Mouse (Mus musculus): Measurements from ENCODE around the gene Drosha. TPM values are rescaled to one million over a fixed set of nuclear protein-coding genes. Genes with fewer than 3 reads are reported as not detected.
A peak's percentile ranks its signal among the peaks of the same experiment; 100 is the strongest.

The Drosha gene
- polyA plus RNA-seq, 1 experiment: 14.6 TPM

GRCm38 (mm10) chr15:12825408-12825807 lies 793 bp downstream of the Drosha start:
- Histone ChIP-seq H3K27ac (ENCODE audit: insufficient read depth, low read depth, low read length) (no peak overlapping the region), H3K4me1 (ENCODE audit: control insufficient read depth, insufficient read depth, low read length) (peaks cover 20% of the 10 kb centered on the region), H3K4me3 (ENCODE audit: insufficient read depth, low read length) (peak overlapping the region; percentile 76)
- TF ChIP-seq CTCF (IDR thresholded peaks at IDR 0.05; ENCODE audit: low read depth, low read length) (no peak), POLR2A (IDR thresholded peaks at IDR 0.05; ENCODE audit: borderline replicate concordance, low read depth, low read length) (no peak)

- H3K4me1 ChIP-seq (ENCODE audit: control insufficient read depth, insufficient read depth, low read length): peaks cover 11% of the 10 kb centered on the region
- no peak overlapping the region for H3K27ac ChIP-seq (ENCODE audit: insufficient read depth, low read depth, low read length)
- no peak overlapping the region for H3K4me3 ChIP-seq (ENCODE audit: insufficient read depth, low read length)
- TF ChIP-seq POLR2A (IDR thresholded peaks at IDR 0.05; ENCODE audit: borderline replicate concordance, low read depth, low read length) (no peak), CTCF (IDR thresholded peaks at IDR 0.05; ENCODE audit: low read depth, low read length) (no peak)
Observed at GRCm38 (mm10) chr15:12829878-12830277, 5.3 kb downstream of the Drosha start.

- Histone ChIP-seq H3K4me1 (ENCODE audit: control insufficient read depth, insufficient read depth, low read length) (0 out of 2 replicates have a peak, but pooled peaks cover 3% of the 10 kb centered on the region), H3K4me3 (ENCODE audit: insufficient read depth, low read length) (no peak overlapping the region), H3K27ac (ENCODE audit: insufficient read depth, low read depth, low read length) (no peak overlapping the region)
- TF ChIP-seq POLR2A (IDR thresholded peaks at IDR 0.05; ENCODE audit: borderline replicate concordance, low read depth, low read length): no peak
- TF ChIP-seq CTCF (IDR thresholded peaks at IDR 0.05; ENCODE audit: low read depth, low read length): no peak
Observed at GRCm38 (mm10) chr15:12832599-12832998, 8.0 kb downstream of the Drosha start.

GRCm38 (mm10) chr15:12833385-12833784 lies 8.8 kb downstream of the Drosha start:
- H3K4me3 ChIP-seq (ENCODE audit: insufficient read depth, low read length): no peak overlapping the region
- TF ChIP-seq CTCF (IDR thresholded peaks at IDR 0.05; ENCODE audit: low read depth, low read length) (no peak), POLR2A (IDR thresholded peaks at IDR 0.05; ENCODE audit: borderline replicate concordance, low read depth, low read length) (no peak)
- peaks cover 5% of the 10 kb centered on the region for H3K4me1 ChIP-seq (ENCODE audit: control insufficient read depth, insufficient read depth, low read length)
- H3K27ac ChIP-seq (ENCODE audit: insufficient read depth, low read depth, low read length): no peak overlapping the region

GRCm38 (mm10) chr15:12834231-12834630 lies 9.6 kb downstream of the Drosha start:
- Histone ChIP-seq H3K27ac (ENCODE audit: insufficient read depth, low read depth, low read length) (no peak overlapping the region), H3K4me3 (ENCODE audit: insufficient read depth, low read length) (no peak overlapping the region), H3K4me1 (ENCODE audit: control insufficient read depth, insufficient read depth, low read length) (peaks cover 5% of the 10 kb centered on the region)
- TF ChIP-seq POLR2A (IDR thresholded peaks at IDR 0.05; ENCODE audit: borderline replicate concordance, low read depth, low read length): no peak
- TF ChIP-seq CTCF (IDR thresholded peaks at IDR 0.05; ENCODE audit: low read depth, low read length): no peak

- TF ChIP-seq CTCF (IDR thresholded peaks at IDR 0.05; ENCODE audit: low read depth, low read length) (no peak), POLR2A (IDR thresholded peaks at IDR 0.05; ENCODE audit: borderline replicate concordance, low read depth, low read length) (no peak)
- no peak overlapping the region for H3K27ac ChIP-seq (ENCODE audit: insufficient read depth, low read depth, low read length)
- peaks cover 3% of the 10 kb centered on the region for H3K4me1 ChIP-seq (ENCODE audit: control insufficient read depth, insufficient read depth, low read length)
- no peak overlapping the region for H3K4me3 ChIP-seq (ENCODE audit: insufficient read depth, low read length)
Observed at GRCm38 (mm10) chr15:12840737-12841136, 16.1 kb downstream of the Drosha start.

GRCm38 (mm10) chr15:12842833-12843232 lies 18.2 kb downstream of the Drosha start:
- Histone ChIP-seq H3K27ac (ENCODE audit: insufficient read depth, low read depth, low read length) (no peak overlapping the region), H3K4me3 (ENCODE audit: insufficient read depth, low read length) (no peak overlapping the region), H3K4me1 (ENCODE audit: control insufficient read depth, insufficient read depth, low read length) (peaks cover 3% of the 10 kb centered on the region)
- no peak for TF ChIP-seq CTCF (IDR thresholded peaks at IDR 0.05; ENCODE audit: low read depth, low read length)
- no peak for TF ChIP-seq POLR2A (IDR thresholded peaks at IDR 0.05; ENCODE audit: borderline replicate concordance, low read depth, low read length)

GRCm38 (mm10) chr15:12848196-12848975 lies 23.8 kb downstream of the Drosha start:
- TF ChIP-seq CTCF (IDR thresholded peaks at IDR 0.05; ENCODE audit: low read depth, low read length) (no peak), POLR2A (IDR thresholded peaks at IDR 0.05; ENCODE audit: borderline replicate concordance, low read depth, low read length) (no peak)
- no peaks in the 10 kb centered on the region for H3K4me1 ChIP-seq (ENCODE audit: control insufficient read depth, insufficient read depth, low read length)
- H3K27ac ChIP-seq (ENCODE audit: insufficient read depth, low read depth, low read length): no peak overlapping the region
- no peak overlapping the region for H3K4me3 ChIP-seq (ENCODE audit: insufficient read depth, low read length)

GRCm38 (mm10) chr15:12849373-12849772 lies 24.8 kb downstream of the Drosha start:
- TF ChIP-seq CTCF (IDR thresholded peaks at IDR 0.05; ENCODE audit: low read depth, low read length) (no peak), POLR2A (IDR thresholded peaks at IDR 0.05; ENCODE audit: borderline replicate concordance, low read depth, low read length) (no peak)
- no peak overlapping the region for H3K27ac ChIP-seq (ENCODE audit: insufficient read depth, low read depth, low read length)

GRCm38 (mm10) chr15:12853471-12853870 lies 28.9 kb downstream of the Drosha start:
- no peaks in the 10 kb centered on the region for H3K4me1 ChIP-seq (ENCODE audit: control insufficient read depth, insufficient read depth, low read length)
- no peak overlapping the region for H3K4me3 ChIP-seq (ENCODE audit: insufficient read depth, low read length)
- no peak overlapping the region for H3K27ac ChIP-seq (ENCODE audit: insufficient read depth, low read depth, low read length)
- TF ChIP-seq POLR2A (IDR thresholded peaks at IDR 0.05; ENCODE audit: borderline replicate concordance, low read depth, low read length) (no peak), CTCF (IDR thresholded peaks at IDR 0.05; ENCODE audit: low read depth, low read length) (no peak)

More at GRCm38 (mm10) chr15:12849373-12849772, 24.8 kb downstream of the Drosha start:
- no peaks in the 10 kb centered on the region for H3K4me1 ChIP-seq (ENCODE audit: control insufficient read depth, insufficient read depth, low read length)
- no peak overlapping the region for H3K4me3 ChIP-seq (ENCODE audit: insufficient read depth, low read length)

Data from bone marrow macrophage, adult 2 months (primary cell).